Mouse (Mus musculus): Measurements from ENCODE around the gene Sohlh1. TPM values are rescaled to one million over a fixed set of nuclear protein-coding genes. Genes with fewer than 3 reads are reported as not detected.
A peak's percentile ranks its signal among the peaks of the same experiment; 100 is the strongest.

Gene Sohlh1
- 8.0 and 8.5 TPM in 2 replicates for polyA plus RNA-seq (2012; rRNA removed)

- Histone ChIP-seq H3K27me3 (ENCODE audit: control insufficient read depth, insufficient read depth, low read length) (no peaks in the 10 kb centered on the region), H3K4me3 (ENCODE audit: control insufficient read depth, low read depth, low read length) (peak within 1 kb of the TSS; percentile 73), H3K27ac (ENCODE audit: control insufficient read depth, insufficient read depth, low read depth, low read length) (peak within 1 kb of the TSS; percentile 27), H3K4me1 (ENCODE audit: control insufficient read depth, insufficient read depth, low read length) (peaks cover 12% of the 10 kb centered on the region), H3K36me3 (ENCODE audit: control insufficient read depth, insufficient read depth, low read length) (no peaks in the 10 kb centered on the region)
- TF ChIP-seq CTCF (IDR thresholded peaks at IDR 0.05; ENCODE audit: control insufficient read depth, insufficient read depth, insufficient replicate concordance, low read depth, low read length) (no peak), POLR2A (IDR thresholded peaks at IDR 0.05; ENCODE audit: control insufficient read depth, low read depth, low read length) (no peak)
Observed at GRCm38 (mm10) chr2:25847226-25847625, at the start of gene Sohlh1. Gene Sohlh1 (minus strand): TSS chr2:25847248.

DNA sequence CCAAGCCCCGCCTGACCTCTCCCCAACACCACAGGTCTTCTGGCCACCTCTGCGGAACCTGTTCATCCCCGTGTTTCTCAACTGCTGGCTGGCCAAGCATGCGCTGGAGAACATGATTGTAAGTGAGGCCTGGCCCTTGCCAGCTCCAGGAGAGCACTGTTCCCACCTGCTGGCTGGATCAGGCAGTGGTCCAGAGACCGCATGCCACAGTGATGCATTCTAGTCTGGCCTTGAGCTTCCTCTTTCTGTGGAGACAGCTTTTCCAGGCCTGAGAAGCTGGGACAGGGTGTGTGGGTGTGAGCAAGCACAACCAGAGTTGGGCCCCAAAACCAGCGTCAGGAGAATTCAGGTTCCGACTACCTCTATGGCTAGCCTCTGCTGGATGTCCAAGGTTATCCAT lies 45.4 kb upstream of the Sohlh1 start:
- no peak overlapping the region for H3K4me3 ChIP-seq (ENCODE audit: control insufficient read depth, low read depth, low read length)

DNA sequence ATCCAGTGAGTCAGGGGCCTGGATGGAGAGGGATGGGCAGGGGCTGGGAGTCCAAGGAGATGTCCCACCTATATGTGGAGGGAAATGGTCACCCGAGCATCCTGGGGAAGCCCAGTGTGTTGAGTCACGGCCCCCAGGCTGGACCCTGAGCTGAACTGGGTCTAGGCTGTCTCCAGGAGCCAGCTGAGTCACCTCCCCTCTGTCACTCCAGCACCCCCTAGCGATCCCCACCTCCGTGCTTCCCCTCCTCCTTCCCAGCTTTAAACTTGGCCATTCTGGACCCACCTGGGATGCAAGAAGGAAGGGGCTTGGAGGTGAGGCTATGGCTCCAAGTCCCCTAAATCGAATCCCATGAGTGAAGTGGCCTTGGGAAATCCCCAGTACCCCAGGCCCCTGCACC lies 41.1 kb upstream of the Sohlh1 start:
- Histone ChIP-seq H3K27ac (ENCODE audit: control insufficient read depth, insufficient read depth, low read depth, low read length) (no peak overlapping the region), H3K4me1 (ENCODE audit: control insufficient read depth, insufficient read depth, low read length) (0 out of 2 replicates have a peak, but pooled peaks cover 2% of the 10 kb centered on the region), H3K36me3 (ENCODE audit: control insufficient read depth, insufficient read depth, low read length) (no peaks in the 10 kb centered on the region), H3K27me3 (ENCODE audit: control insufficient read depth, insufficient read depth, low read length) (no peaks in the 10 kb centered on the region), H3K4me3 (ENCODE audit: control insufficient read depth, low read depth, low read length) (no peak overlapping the region)
- TF ChIP-seq POLR2A (IDR thresholded peaks at IDR 0.05; ENCODE audit: control insufficient read depth, low read depth, low read length) (no peak), CTCF (IDR thresholded peaks at IDR 0.05; ENCODE audit: control insufficient read depth, insufficient read depth, insufficient replicate concordance, low read depth, low read length) (no peak)

More for the DNA sequence above, 45.4 kb upstream of the Sohlh1 start:
- no peak for TF ChIP-seq CTCF (IDR thresholded peaks at IDR 0.05; ENCODE audit: control insufficient read depth, insufficient read depth, insufficient replicate concordance, low read depth, low read length)
- no peak for TF ChIP-seq POLR2A (IDR thresholded peaks at IDR 0.05; ENCODE audit: control insufficient read depth, low read depth, low read length)
- no peaks in the 10 kb centered on the region for H3K4me1 ChIP-seq (ENCODE audit: control insufficient read depth, insufficient read depth, low read length)
- H3K36me3 ChIP-seq (ENCODE audit: control insufficient read depth, insufficient read depth, low read length): no peaks in the 10 kb centered on the region
- no peaks in the 10 kb centered on the region for H3K27me3 ChIP-seq (ENCODE audit: control insufficient read depth, insufficient read depth, low read length)
- no peak overlapping the region for H3K27ac ChIP-seq (ENCODE audit: control insufficient read depth, insufficient read depth, low read depth, low read length)

DNA sequence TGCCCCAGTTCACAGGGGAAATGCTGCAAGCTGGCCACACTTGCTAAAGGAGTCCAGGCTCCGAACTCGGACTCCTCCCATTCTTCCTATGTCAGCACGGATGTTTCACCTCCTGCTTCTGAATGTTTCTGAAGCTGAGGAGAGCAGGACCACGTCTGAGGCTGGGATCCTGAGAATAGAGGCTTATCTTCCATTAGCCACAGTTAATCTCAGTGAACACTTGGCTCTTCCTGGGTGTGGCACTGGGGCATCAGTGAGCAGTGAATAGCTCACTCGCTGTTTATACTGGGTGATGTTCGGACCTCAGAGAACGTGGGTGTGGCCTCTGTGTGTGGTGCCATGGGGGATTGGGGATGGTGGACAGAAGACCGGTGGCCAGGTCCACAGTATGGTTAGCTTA lies 40.2 kb upstream of the Sohlh1 start:
- Histone ChIP-seq H3K4me3 (ENCODE audit: control insufficient read depth, low read depth, low read length) (no peak overlapping the region), H3K27ac (ENCODE audit: control insufficient read depth, insufficient read depth, low read depth, low read length) (no peak overlapping the region), H3K36me3 (ENCODE audit: control insufficient read depth, insufficient read depth, low read length) (no peaks in the 10 kb centered on the region), H3K27me3 (ENCODE audit: control insufficient read depth, insufficient read depth, low read length) (no peaks in the 10 kb centered on the region), H3K4me1 (ENCODE audit: control insufficient read depth, insufficient read depth, low read length) (0 out of 2 replicates have a peak, but pooled peaks cover 2% of the 10 kb centered on the region)
- TF ChIP-seq CTCF (IDR thresholded peaks at IDR 0.05; ENCODE audit: control insufficient read depth, insufficient read depth, insufficient replicate concordance, low read depth, low read length) (no peak), POLR2A (IDR thresholded peaks at IDR 0.05; ENCODE audit: control insufficient read depth, low read depth, low read length) (no peak)

DNA sequence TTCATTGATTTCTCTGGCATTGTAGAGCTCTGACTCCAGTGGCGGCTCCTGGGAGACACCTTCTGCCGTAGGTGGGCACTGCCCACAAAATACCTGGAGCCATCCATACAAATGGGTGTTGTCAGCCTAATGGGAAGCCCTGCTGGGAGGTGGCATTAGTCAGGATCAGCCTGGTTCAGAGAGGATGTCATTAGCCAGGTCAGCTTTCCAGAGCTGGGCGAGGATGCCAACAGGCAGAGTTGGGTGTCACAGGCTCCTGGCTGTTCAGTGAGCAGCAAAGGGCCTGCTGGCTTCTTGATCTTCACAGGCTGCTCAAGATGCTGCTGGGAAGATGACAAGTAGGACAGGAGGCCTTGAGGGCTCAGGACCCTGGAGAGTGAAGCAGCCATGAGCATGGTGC lies 37.7 kb upstream of the Sohlh1 start:
- H3K27me3 ChIP-seq (ENCODE audit: control insufficient read depth, insufficient read depth, low read length): no peaks in the 10 kb centered on the region
- no peak overlapping the region for H3K27ac ChIP-seq (ENCODE audit: control insufficient read depth, insufficient read depth, low read depth, low read length)
- 0 out of 2 replicates have a peak, but pooled peaks cover 2% of the 10 kb centered on the region for H3K4me1 ChIP-seq (ENCODE audit: control insufficient read depth, insufficient read depth, low read length)
- TF ChIP-seq CTCF (IDR thresholded peaks at IDR 0.05; ENCODE audit: control insufficient read depth, insufficient read depth, insufficient replicate concordance, low read depth, low read length): no peak
- TF ChIP-seq POLR2A (IDR thresholded peaks at IDR 0.05; ENCODE audit: control insufficient read depth, low read depth, low read length): no peak
- H3K36me3 ChIP-seq (ENCODE audit: control insufficient read depth, insufficient read depth, low read length): no peaks in the 10 kb centered on the region
- H3K4me3 ChIP-seq (ENCODE audit: control insufficient read depth, low read depth, low read length): no peak overlapping the region

GRCm38 (mm10) chr2:25882276-25882675 lies 35.2 kb upstream of the Sohlh1 start:
- Histone ChIP-seq H3K27me3 (ENCODE audit: control insufficient read depth, insufficient read depth, low read length) (no peaks in the 10 kb centered on the region), H3K4me3 (ENCODE audit: control insufficient read depth, low read depth, low read length) (no peak overlapping the region), H3K27ac (ENCODE audit: control insufficient read depth, insufficient read depth, low read depth, low read length) (no peak overlapping the region), H3K4me1 (ENCODE audit: control insufficient read depth, insufficient read depth, low read length) (peaks cover 11% of the 10 kb centered on the region), H3K36me3 (ENCODE audit: control insufficient read depth, insufficient read depth, low read length) (no peaks in the 10 kb centered on the region)
- TF ChIP-seq CTCF (IDR thresholded peaks at IDR 0.05; ENCODE audit: control insufficient read depth, insufficient read depth, insufficient replicate concordance, low read depth, low read length) (no peak), POLR2A (IDR thresholded peaks at IDR 0.05; ENCODE audit: control insufficient read depth, low read depth, low read length) (no peak)

GRCm38 (mm10) chr2:25879061-25879460 lies 32.0 kb upstream of the Sohlh1 start:
- no peak overlapping the region for H3K4me3 ChIP-seq (ENCODE audit: control insufficient read depth, low read depth, low read length)
- no peak for TF ChIP-seq CTCF (IDR thresholded peaks at IDR 0.05; ENCODE audit: control insufficient read depth, insufficient read depth, insufficient replicate concordance, low read depth, low read length)
- no peak for TF ChIP-seq POLR2A (IDR thresholded peaks at IDR 0.05; ENCODE audit: control insufficient read depth, low read depth, low read length)
- H3K4me1 ChIP-seq (ENCODE audit: control insufficient read depth, insufficient read depth, low read length): peaks cover 10% of the 10 kb centered on the region
- no peaks in the 10 kb centered on the region for H3K27me3 ChIP-seq (ENCODE audit: control insufficient read depth, insufficient read depth, low read length)
- H3K27ac ChIP-seq (ENCODE audit: control insufficient read depth, insufficient read depth, low read depth, low read length): no peak overlapping the region
- no peaks in the 10 kb centered on the region for H3K36me3 ChIP-seq (ENCODE audit: control insufficient read depth, insufficient read depth, low read length)

DNA sequence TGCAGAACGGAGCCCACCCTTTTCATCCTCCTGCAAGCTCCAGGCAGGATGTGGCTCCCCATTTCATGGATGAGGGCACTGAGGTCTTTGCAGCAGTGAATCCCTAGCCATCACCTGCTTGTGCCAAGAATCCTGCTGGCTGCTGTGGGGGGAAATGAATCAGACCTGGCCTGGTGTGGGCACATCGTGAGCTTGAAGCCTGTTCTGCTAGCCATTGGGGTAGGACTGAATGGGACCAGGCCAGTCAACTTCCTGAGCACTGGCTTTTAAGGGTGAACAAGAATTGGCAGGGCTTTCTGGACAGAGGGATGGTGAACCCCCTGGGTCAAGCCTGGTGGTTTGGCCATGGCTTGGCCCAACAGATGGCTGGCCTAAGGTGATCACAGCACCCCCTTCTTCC lies 31.5 kb upstream of the Sohlh1 start:
- Histone ChIP-seq H3K36me3 (ENCODE audit: control insufficient read depth, insufficient read depth, low read length) (no peaks in the 10 kb centered on the region), H3K4me1 (ENCODE audit: control insufficient read depth, insufficient read depth, low read length) (peaks cover 10% of the 10 kb centered on the region), H3K4me3 (ENCODE audit: control insufficient read depth, low read depth, low read length) (no peak overlapping the region), H3K27ac (ENCODE audit: control insufficient read depth, insufficient read depth, low read depth, low read length) (no peak overlapping the region), H3K27me3 (ENCODE audit: control insufficient read depth, insufficient read depth, low read length) (no peaks in the 10 kb centered on the region)
- no peak for TF ChIP-seq CTCF (IDR thresholded peaks at IDR 0.05; ENCODE audit: control insufficient read depth, insufficient read depth, insufficient replicate concordance, low read depth, low read length)
- no peak for TF ChIP-seq POLR2A (IDR thresholded peaks at IDR 0.05; ENCODE audit: control insufficient read depth, low read depth, low read length)
